Mouse (Mus musculus) spleen, adult 2 months (tissue): ENCODE measurements around the gene Ccnf. TPM values are rescaled to one million over a fixed set of nuclear protein-coding genes. Genes with fewer than 3 reads are reported as not detected.

ENCODE experiments used
- DNase-seq, 2 experiments: peaks; one replicate each; pipeline versions ENCODE4 v3.0.0 to v3.0.0-alpha.2; 2012 to 2021; ENCODE audit warnings: low spot score in 2 of 2, low read depth in 1 of 2
- H3K27ac ChIP-seq: fragments of 200-500 bp; 2 replicates; pipeline ENCODE4 v1.5.1; 2012; ENCODE audit warnings: low read length, inconsistent platforms; ENCODE audit not compliant: insufficient read depth
- H3K27me3 ChIP-seq: fragments of 200-500 bp; 2 replicates; pipeline ENCODE4 v1.6.1; 2012; ENCODE audit warnings: mild to moderate bottlenecking, moderate library complexity, low read length, inconsistent platforms; ENCODE audit not compliant: control insufficient read depth, insufficient read depth
- H3K36me3 ChIP-seq: fragments of 200-500 bp; 2 replicates; pipeline ENCODE4 v1.6.1; 2012; ENCODE audit warnings: mild to moderate bottlenecking, low read length, inconsistent platforms; ENCODE audit not compliant: control insufficient read depth, insufficient read depth
- H3K4me1 ChIP-seq: fragments of 200-500 bp; 2 replicates; pipeline ENCODE4 v1.6.1; 2011; ENCODE audit warnings: inconsistent platforms; ENCODE audit not compliant: control insufficient read depth, insufficient read depth, insufficient read length
- H3K4me3 ChIP-seq: fragments of 200-500 bp; 2 replicates; pipeline ENCODE4 v1.5.1; 2011; ENCODE audit warnings: mild to moderate bottlenecking, inconsistent platforms; ENCODE audit not compliant: insufficient read depth, insufficient read length; ENCODE audit errors: extremely low read depth
- CTCF ChIP-seq: fragments of 200-500 bp; IDR thresholded peaks from 2 replicates; pipeline ENCODE4 v1.5.1; 2011; ENCODE audit warnings: mild to moderate bottlenecking, inconsistent platforms; ENCODE audit not compliant: insufficient read depth, insufficient read length, insufficient replicate concordance; ENCODE audit errors: extremely low read depth
- POLR2A ChIP-seq: fragments of 200-500 bp; IDR thresholded peaks from 2 replicates; pipeline ENCODE4 v1.6.1; 2011; ENCODE audit warnings: low read depth, low read length, inconsistent platforms
- WGBS: fragments of 180-500 bp; shearing (Covaris S2); methylation state at CpG from one replicate; pipeline ENCODE4 v1.1.7; 2018; 5-methylcytosine and 5-hydroxymethylcytosine counted together
- polyA plus RNA-seq: library from polyadenylated mRNA; depleted of rRNA; stranded (reverse); fragments of >200 nt; gene quantifications from 2 replicates; pipeline ENCODE4 v1.2.3, GENCODE M21; 2012

Ccnf gene
- polyA plus RNA-seq, 1 experiment = 9.7 TPM

GRCm38 (mm10) chr17:24279907-24280306, 28.6 kb upstream of the Ccnf start:
- DNase-seq = no peak
- Histone ChIP-seq H3K4me3 (no peak overlapping the region), H3K4me1 (no peaks in the 10 kb centered on the region), H3K27ac (no peak overlapping the region), H3K36me3 (no peaks in the 10 kb centered on the region), H3K27me3 (no peaks in the 10 kb centered on the region)
- no peak for TF ChIP-seq CTCF
- TF ChIP-seq POLR2A = no peak
- WGBS = 80% methylated on average over 4 of the region's 4 CpGs

DNA sequence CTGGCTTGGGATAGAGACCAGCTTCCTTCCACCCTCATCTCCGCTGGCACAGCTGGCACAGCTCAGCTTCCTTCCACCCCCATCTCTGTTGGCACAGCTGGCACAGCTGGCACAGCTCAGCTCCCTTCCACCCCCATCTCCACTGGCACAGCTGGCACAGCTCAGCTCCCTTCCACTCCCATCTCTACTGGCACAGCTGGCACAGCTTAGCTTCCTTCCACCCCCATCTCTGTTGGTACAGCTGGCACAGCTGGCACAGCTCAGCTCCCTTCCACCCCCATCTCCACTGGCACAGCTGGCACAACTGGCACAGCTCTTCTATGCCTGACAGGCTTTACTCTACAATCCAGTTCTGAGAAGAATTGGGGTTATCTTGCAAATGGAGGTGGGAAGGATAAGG, 15.8 kb upstream of the Ccnf start:
- Histone ChIP-seq H3K27me3 (no peaks in the 10 kb centered on the region), H3K4me3 (no peak overlapping the region), H3K27ac (no peak overlapping the region), H3K4me1 (no peaks in the 10 kb centered on the region), H3K36me3 (no peaks in the 10 kb centered on the region)
- no peak for DNase-seq
- TF ChIP-seq POLR2A (no peak), CTCF (no peak)
- WGBS = 43% methylated on average over 1 of the region's 1 CpGs

GRCm38 (mm10) chr17:24264766-24265165, 13.5 kb upstream of the Ccnf start:
- peaks cover 5% of the 10 kb centered on the region; the same call in 1 of the 2 replicates for H3K4me1 ChIP-seq
- H3K27me3 ChIP-seq = no peaks in the 10 kb centered on the region
- H3K36me3 ChIP-seq = no peaks in the 10 kb centered on the region
- no peak overlapping the region for H3K27ac ChIP-seq
- WGBS = 89% methylated on average over 2 of the region's 2 CpGs
- H3K4me3 ChIP-seq = no peak overlapping the region
- TF ChIP-seq CTCF (no peak), POLR2A (no peak)
- no peak for DNase-seq

DNA sequence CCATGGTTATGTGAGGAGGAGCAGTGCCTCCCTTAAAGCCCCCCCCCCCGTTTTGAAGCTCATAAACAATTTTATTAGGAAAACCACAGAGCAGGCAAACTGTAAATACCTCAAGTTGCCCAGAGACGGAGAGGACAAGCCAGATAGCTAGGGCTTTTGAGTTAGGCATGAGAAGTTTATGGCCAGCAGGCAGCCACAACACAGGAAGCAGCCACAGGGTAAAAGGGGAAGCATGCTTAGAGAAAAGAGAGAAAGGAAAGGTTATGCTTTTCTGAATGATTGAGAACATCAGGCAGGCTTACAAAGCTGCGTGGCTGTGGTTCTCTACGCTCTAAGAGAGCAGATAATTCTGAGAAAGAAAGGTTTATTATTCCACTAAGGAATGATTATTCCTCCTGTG, 9.2 kb upstream of the Ccnf start:
- WGBS = 14% methylated on average over 4 of the region's 4 CpGs
- TF ChIP-seq CTCF (no peak), POLR2A (no peak)
- Histone ChIP-seq H3K4me1 (peaks cover 5% of the 10 kb centered on the region; the same call in 1 of the 2 replicates), H3K36me3 (no peaks in the 10 kb centered on the region), H3K4me3 (no peak overlapping the region), H3K27ac (peak overlapping the region; percentile 49; the same call in 1 of the 2 replicates), H3K27me3 (no peaks in the 10 kb centered on the region)
- DNase-seq = no peak

GRCm38 (mm10) chr17:24259702-24260101, 8.4 kb upstream of the Ccnf start:
- Histone ChIP-seq H3K27ac (peak overlapping the region; percentile 46; the same call in 1 of the 2 replicates), H3K4me3 (no peak overlapping the region), H3K36me3 (no peaks in the 10 kb centered on the region), H3K4me1 (peaks cover 5% of the 10 kb centered on the region; the same call in 1 of the 2 replicates), H3K27me3 (no peaks in the 10 kb centered on the region)
- no peak for TF ChIP-seq CTCF
- WGBS = 14% methylated on average over 5 of the region's 5 CpGs
- DNase-seq = no peak

- Histone ChIP-seq H3K27ac (no peak overlapping the region), H3K27me3 (no peaks in the 10 kb centered on the region), H3K4me3 (no peak overlapping the region), H3K36me3 (no peaks in the 10 kb centered on the region), H3K4me1 (peaks cover 5% of the 10 kb centered on the region; the same call in 1 of the 2 replicates)
- no peak for TF ChIP-seq POLR2A
- no peak for TF ChIP-seq CTCF
- DNase-seq = no peak
- WGBS = 49% methylated on average over 4 of the region's 4 CpGs
These were observed 7.7 kb upstream of the Ccnf start for GRCm38 (mm10) chr17:24258981-24259380.

- Histone ChIP-seq H3K27ac (no peak overlapping the region), H3K4me1 (no peaks in the 10 kb centered on the region), H3K27me3 (no peaks in the 10 kb centered on the region), H3K36me3 (no peaks in the 10 kb centered on the region), H3K4me3 (no peak overlapping the region)
- WGBS = 92% methylated on average over 2 of the region's 2 CpGs
- TF ChIP-seq POLR2A (no peak), CTCF (no peak)
- no peak for DNase-seq
These were observed 1.0 kb upstream of the Ccnf start for GRCm38 (mm10) chr17:24252329-24252728.
